Mouse (Mus musculus) CH12.LX (cell line): Measurements from ENCODE around the gene Borcs6.

ENCODE experiments used
- CHD2 ChIP-seq: IDR thresholded peaks from 2 replicates; pipeline ENCODE4 v1.6.1; 2011; ENCODE audit warnings: low read length, improper control_type of control experiment
- CTCF ChIP-seq, 2 experiments: IDR thresholded peaks in 1 of 2; conservative IDR thresholded peaks in 1 of 2; 2 replicates each; pipeline ENCODE4 v1.5.1; 2011 to 2012; ENCODE audit warnings: low read depth in 2 of 2, low read length in 2 of 2, improper control_type of control experiment in 1 of 2, inconsistent platforms in 1 of 2, mild to moderate bottlenecking in 1 of 2, moderate library complexity in 1 of 2

GRCm38 (mm10) chr11:69080855-69081222 lies 21.3 kb downstream of the Borcs6 start:
- TF ChIP-seq CTCF (conservative IDR thresholded peaks at IDR 0.05 in 1 of 2, IDR thresholded peaks at IDR 0.05 in 1 of 2; ENCODE audit: low read depth in 2 of 2, low read length in 2 of 2) (no peak), CHD2 (no peak)
